Mouse (Mus musculus) cortical plate, adult 2 months (tissue): ENCODE measurements around the gene Gm28230. TPM values are rescaled to one million over a fixed set of nuclear protein-coding genes. Genes with fewer than 3 reads are reported as not detected.

ENCODE experiments used
- H3K27ac ChIP-seq: fragments of 200-500 bp; 2 replicates; pipeline ENCODE4 v1.5.1; 2012; ENCODE audit warnings: low read length, control low read depth, inconsistent platforms; ENCODE audit not compliant: insufficient read depth
- H3K4me1 ChIP-seq: fragments of 200-500 bp; 2 replicates; pipeline ENCODE4 v1.6.1; 2011; ENCODE audit warnings: low read length; ENCODE audit not compliant: control insufficient read depth, insufficient read depth
- H3K4me3 ChIP-seq: fragments of 200-500 bp; 2 replicates; pipeline ENCODE4 v1.5.1; 2011; ENCODE audit warnings: mild to moderate bottlenecking, low read length, control low read depth; ENCODE audit not compliant: insufficient read depth
- CTCF ChIP-seq: fragments of 200-500 bp; IDR thresholded peaks from 2 replicates; pipeline ENCODE4 v1.5.1; 2011; ENCODE audit warnings: mild to moderate bottlenecking, control low read depth, low read length; ENCODE audit not compliant: insufficient read depth; ENCODE audit errors: extremely low read depth
- POLR2A ChIP-seq: fragments of 200-500 bp; IDR thresholded peaks from 2 replicates; pipeline ENCODE4 v1.6.1; 2011; ENCODE audit warnings: mild to moderate bottlenecking, low read length, control low read depth; ENCODE audit not compliant: insufficient read depth; ENCODE audit errors: extremely low read depth
- polyA plus RNA-seq: library from polyadenylated mRNA; depleted of rRNA; stranded (reverse); fragments of >200 nt; gene quantifications from 2 replicates; pipeline ENCODE4 v1.2.3, GENCODE M21; 2012

Gene Gm28230
- polyA plus RNA-seq, 1 experiment: not detected

DNA sequence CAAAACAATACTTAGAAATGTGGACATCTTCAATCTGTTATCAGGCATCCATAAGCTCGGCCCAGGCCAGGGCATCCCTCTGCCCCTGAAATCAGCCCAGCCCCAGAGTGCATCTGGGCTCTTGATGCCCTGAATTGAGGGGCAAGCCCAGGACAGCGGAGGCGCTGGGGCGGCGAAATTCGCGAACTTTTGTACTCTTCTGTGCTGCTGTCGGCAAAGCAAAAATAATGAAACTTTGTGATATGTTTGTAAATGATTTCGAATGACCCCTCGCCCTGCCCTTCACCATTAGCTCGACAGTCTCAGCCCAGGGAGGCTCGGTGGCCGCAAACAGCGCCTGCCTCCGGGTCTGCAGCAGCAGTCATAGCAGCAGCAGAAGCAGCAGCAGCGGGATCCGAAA is 1.4 kb upstream of the Gm28230 start:
- Histone ChIP-seq H3K4me3 (no peak overlapping the region), H3K4me1 (no peaks in the 10 kb centered on the region), H3K27ac (no peak overlapping the region)
- TF ChIP-seq CTCF: no peak
- TF ChIP-seq POLR2A: no peak

DNA sequence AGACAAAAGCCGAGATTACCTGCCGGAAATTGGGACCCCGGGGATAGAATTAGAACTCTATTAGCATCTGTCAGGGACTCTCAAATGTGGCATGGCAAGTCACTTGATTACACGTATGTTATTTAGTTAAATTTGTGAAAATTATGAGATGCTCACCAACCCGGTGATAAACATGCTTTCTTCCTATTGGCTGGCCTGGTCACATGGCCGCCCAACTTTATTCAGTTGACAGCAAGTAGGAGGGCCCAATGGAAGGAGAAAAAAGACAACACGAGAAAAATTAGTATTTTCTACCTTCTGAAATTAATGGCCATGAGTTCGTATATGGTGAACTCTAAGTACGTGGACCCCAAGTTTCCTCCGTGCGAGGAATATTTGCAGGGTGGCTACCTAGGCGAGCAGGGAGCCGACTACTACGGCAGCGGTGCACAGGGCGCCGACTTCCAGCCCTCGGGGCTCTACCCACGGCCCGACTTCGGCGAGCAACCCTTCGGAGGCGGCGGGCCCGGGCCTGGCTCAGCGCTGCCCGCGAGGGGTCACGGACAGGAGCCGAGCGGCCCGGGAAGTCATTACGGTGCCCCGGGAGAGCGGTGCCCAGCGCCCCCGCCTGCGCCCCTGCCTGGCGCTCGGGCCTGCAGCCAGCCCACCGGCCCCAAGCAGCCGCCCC is 578 bp downstream of the Gm28230 start:
- no peak overlapping the region for H3K4me3 ChIP-seq
- H3K4me1 ChIP-seq: no peaks in the 10 kb centered on the region
- H3K27ac ChIP-seq: no peak overlapping the region
- TF ChIP-seq POLR2A (no peak), CTCF (no peak)

- no peak overlapping the region for H3K4me3 ChIP-seq
- H3K4me1 ChIP-seq: no peaks in the 10 kb centered on the region
- H3K27ac ChIP-seq: no peak overlapping the region
- TF ChIP-seq POLR2A: no peak
- TF ChIP-seq CTCF: no peak
Observed at GRCm38 (mm10) chr2:74727640-74728302, 1.2 kb downstream of the Gm28230 start.

GRCm38 (mm10) chr2:74728303-74728680 is 1.8 kb downstream of the Gm28230 start:
- Histone ChIP-seq H3K27ac (no peak overlapping the region), H3K4me3 (no peak overlapping the region)
- no peak for TF ChIP-seq CTCF
- no peak for TF ChIP-seq POLR2A

DNA sequence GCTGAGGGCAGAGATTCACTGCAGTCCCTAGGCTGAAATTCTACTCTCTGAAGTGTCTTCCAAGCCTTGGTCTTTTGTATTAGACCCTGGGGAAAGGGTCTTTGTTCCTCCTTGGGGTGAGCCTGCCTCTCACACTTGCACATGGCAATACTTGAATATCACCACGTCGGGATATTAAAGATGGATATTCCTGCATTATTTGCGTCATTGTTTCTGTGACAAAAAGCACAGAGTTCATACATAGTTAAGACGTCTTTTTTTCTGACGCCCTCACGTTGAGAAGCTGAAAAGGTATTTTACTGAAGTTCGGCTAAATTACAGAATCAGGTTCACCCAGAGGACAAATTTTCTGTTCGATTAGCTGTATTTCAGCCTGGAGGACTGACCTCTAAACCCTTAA is 3.8 kb downstream of the Gm28230 start:
- Histone ChIP-seq H3K27ac (no peak overlapping the region), H3K4me1 (no peaks in the 10 kb centered on the region), H3K4me3 (no peak overlapping the region)
- no peak for TF ChIP-seq POLR2A
- no peak for TF ChIP-seq CTCF

More at GRCm38 (mm10) chr2:74728303-74728680, 1.8 kb downstream of the Gm28230 start:
- H3K4me1 ChIP-seq: no peaks in the 10 kb centered on the region

GRCm38 (mm10) chr2:74731055-74731454 is 4.5 kb downstream of the Gm28230 start:
- Histone ChIP-seq H3K27ac (no peak overlapping the region), H3K4me3 (no peak overlapping the region), H3K4me1 (no peaks in the 10 kb centered on the region)
- TF ChIP-seq POLR2A: no peak
- no peak for TF ChIP-seq CTCF

DNA sequence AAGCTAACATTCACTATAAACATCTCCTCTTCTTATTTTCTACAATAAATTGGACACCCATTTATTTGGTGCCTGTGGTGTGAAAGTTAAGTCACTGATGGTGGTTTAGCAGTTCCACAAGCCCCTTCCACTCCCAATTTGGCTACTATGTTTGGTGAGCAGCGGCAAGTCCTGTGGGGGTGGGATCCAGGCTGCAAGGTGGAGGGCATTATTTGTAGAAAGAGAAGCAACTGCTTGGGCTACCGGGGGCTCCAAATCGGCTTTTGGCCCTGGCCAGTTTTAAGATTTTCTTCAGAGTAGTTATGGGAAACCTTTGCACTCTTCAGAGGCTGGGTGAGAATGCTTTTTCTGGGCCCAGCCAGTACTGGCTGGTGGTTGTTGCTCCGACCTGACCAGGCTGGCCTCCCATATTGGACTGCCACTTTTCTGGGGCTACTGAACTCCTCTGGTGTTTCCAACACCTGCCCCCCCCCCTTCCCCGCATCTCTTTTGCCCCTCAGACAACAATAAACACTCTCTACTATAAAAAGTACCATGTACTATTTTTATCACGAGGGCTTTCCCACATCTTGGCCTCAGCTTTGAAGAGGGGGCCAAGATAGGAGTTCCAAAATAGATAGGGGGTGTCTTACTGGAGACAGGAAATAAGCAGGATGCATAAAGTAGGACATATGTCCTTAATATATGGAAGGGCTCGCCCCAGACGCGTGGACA is 5.4 kb downstream of the Gm28230 start:
- Histone ChIP-seq H3K4me1 (no peaks in the 10 kb centered on the region), H3K27ac (no peak overlapping the region), H3K4me3 (no peak overlapping the region)
- TF ChIP-seq POLR2A: no peak
- TF ChIP-seq CTCF: no peak

DNA sequence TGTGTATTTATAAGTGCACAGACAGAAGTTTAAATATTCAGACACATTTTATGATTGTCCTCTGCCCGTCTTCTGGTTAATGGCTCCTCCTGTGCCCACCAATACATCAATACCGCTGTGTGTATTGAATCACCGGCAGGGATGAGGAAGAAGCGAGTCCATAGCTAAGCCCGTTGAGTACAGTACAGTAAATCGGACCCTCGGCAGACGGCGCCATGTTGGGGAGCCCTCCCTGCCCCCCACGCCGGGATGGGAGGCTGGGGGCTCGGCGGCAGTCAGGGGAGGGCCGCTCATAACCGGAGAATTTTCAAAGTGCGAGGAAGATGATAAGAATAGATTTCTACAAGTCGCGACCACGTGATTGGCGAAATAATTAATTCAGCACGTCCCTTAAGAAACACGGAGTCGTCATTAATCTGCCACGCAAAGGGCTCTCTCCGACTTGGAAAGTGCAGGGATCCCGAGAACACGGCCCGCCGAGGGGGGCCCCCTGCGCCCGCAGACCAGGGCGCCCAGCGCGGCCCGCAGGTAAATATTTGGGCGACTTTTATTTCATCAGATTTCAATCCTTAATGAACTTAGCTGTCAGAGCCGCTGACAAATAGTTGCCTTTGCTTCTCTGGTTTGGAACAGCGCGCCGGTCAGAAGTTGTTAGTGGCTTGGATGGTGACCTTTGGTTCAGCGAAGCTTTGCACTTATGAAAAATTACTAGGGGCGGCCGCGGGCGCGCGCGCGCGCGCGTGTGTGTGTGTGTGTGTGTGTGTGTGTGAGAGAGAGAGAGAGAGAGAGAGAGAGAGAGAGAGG is 6.2 kb downstream of the Gm28230 start:
- Histone ChIP-seq H3K4me3 (no peak overlapping the region), H3K27ac (no peak overlapping the region), H3K4me1 (no peaks in the 10 kb centered on the region)
- no peak for TF ChIP-seq CTCF
- no peak for TF ChIP-seq POLR2A

GRCm38 (mm10) chr2:74733317-74733661 is 6.8 kb downstream of the Gm28230 start:
- TF ChIP-seq POLR2A (no peak), CTCF (no peak)
- Histone ChIP-seq H3K27ac (no peak overlapping the region), H3K4me3 (no peak overlapping the region), H3K4me1 (no peaks in the 10 kb centered on the region)
